Mouse (Mus musculus) telencephalon, adult 2 months (tissue): ENCODE results near the gene Celf2.
"Not testable (repeated sequence)": the region's sequence is repeated elsewhere in the genome, so short reads cannot be mapped to it uniquely, and the experiment has no call there.

Source experiments
- DNase-seq: peaks from one replicate; pipeline ENCODE4 v3.0.0-alpha.2; 2011; ENCODE audit warnings: low read depth, low spot score

Celf2 gene

GRCm38 (mm10) chr2:6603880-6604279, 905.5 kb downstream of the Celf2 start:
- DNase-seq: no peak

- DNase-seq: no peak
These were observed 907.2 kb downstream of the Celf2 start for GRCm38 (mm10) chr2:6602163-6602562.

GRCm38 (mm10) chr2:6598879-6599167, 910.5 kb downstream of the Celf2 start:
- DNase-seq: no peak

GRCm38 (mm10) chr2:6598124-6598878, 911.1 kb downstream of the Celf2 start:
- DNase-seq: no peak

GRCm38 (mm10) chr2:6594736-6595135, 914.6 kb downstream of the Celf2 start:
- no peak for DNase-seq

- no peak for DNase-seq
These were observed 915.2 kb downstream of the Celf2 start for GRCm38 (mm10) chr2:6594160-6594559.

GRCm38 (mm10) chr2:6593739-6594138, 915.6 kb downstream of the Celf2 start:
- DNase-seq: no peak

GRCm38 (mm10) chr2:6586122-6586681, 923.2 kb downstream of the Celf2 start:
- no peak for DNase-seq

- no peak for DNase-seq
These were observed 924.2 kb downstream of the Celf2 start for GRCm38 (mm10) chr2:6585069-6585754.

GRCm38 (mm10) chr2:6582711-6583110, 926.7 kb downstream of the Celf2 start:
- DNase-seq: no peak

- DNase-seq: no peak
These were observed 929.3 kb downstream of the Celf2 start for GRCm38 (mm10) chr2:6580066-6580465.

GRCm38 (mm10) chr2:6575316-6575715, 934.0 kb downstream of the Celf2 start:
- DNase-seq: not testable (repeated sequence)

GRCm38 (mm10) chr2:6573640-6574039, 935.7 kb downstream of the Celf2 start:
- DNase-seq: no peak

- no peak for DNase-seq
These were observed 936.4 kb downstream of the Celf2 start for GRCm38 (mm10) chr2:6572976-6573375.

- no peak for DNase-seq
These were observed 940.3 kb downstream of the Celf2 start for GRCm38 (mm10) chr2:6569040-6569542.

- DNase-seq: no peak
These were observed 944.2 kb downstream of the Celf2 start for GRCm38 (mm10) chr2:6565175-6565574.

- DNase-seq: no peak
These were observed 948.0 kb downstream of the Celf2 start for GRCm38 (mm10) chr2:6561337-6561736.

GRCm38 (mm10) chr2:6560802-6561201, 948.6 kb downstream of the Celf2 start:
- DNase-seq: no peak

- DNase-seq: no peak
These were observed 949.8 kb downstream of the Celf2 start for GRCm38 (mm10) chr2:6559581-6559980.

- no peak for DNase-seq
These were observed 950.8 kb downstream of the Celf2 start for GRCm38 (mm10) chr2:6558303-6559254.

- DNase-seq: no peak
These were observed 951.6 kb downstream of the Celf2 start for GRCm38 (mm10) chr2:6557749-6558148.

- DNase-seq: no peak
These were observed 952.5 kb downstream of the Celf2 start for GRCm38 (mm10) chr2:6556913-6557312.
